Mouse (Mus musculus) hindbrain, embryonic 12.5 days (tissue): ENCODE measurements around the gene Rpl23. TPM values are rescaled to one million over a fixed set of nuclear protein-coding genes. Genes with fewer than 3 reads are reported as not detected.
A peak's percentile ranks its signal among the peaks of the same experiment; 100 is the strongest.

Experiments used
- ATAC-seq: fragments of 200-750 bp; cut with Nextera tagmentation; 2 replicates; pipeline ENCODE4 v1.8.0; 2017; ENCODE audit warnings: moderate TSS enrichment; ENCODE audit not compliant: low FRiP score
- H3K27ac ChIP-seq: fragments of 300-500 bp; sonication (generic); 2 replicates; pipeline ENCODE4 v1.5.1; 2016; ENCODE audit warnings: mild to moderate bottlenecking
- H3K27me3 ChIP-seq: fragments of 300-500 bp; sonication (generic); 2 replicates; pipeline ENCODE4 v1.6.1; 2016; ENCODE audit warnings: mild to moderate bottlenecking
- H3K36me3 ChIP-seq: fragments of 300-500 bp; sonication (generic); 2 replicates; pipeline ENCODE4 v1.6.1; 2016; ENCODE audit warnings: mild to moderate bottlenecking
- H3K4me1 ChIP-seq: fragments of 300-500 bp; sonication (generic); 2 replicates; pipeline ENCODE4 v1.6.1; 2016
- H3K4me2 ChIP-seq: fragments of 300-500 bp; sonication (generic); replicated peaks from 2 replicates; pipeline ENCODE4 v1.6.1; 2016; ENCODE audit warnings: mild to moderate bottlenecking
- H3K4me3 ChIP-seq: fragments of 300-500 bp; sonication (generic); 2 replicates; pipeline ENCODE4 v1.5.1; 2016; ENCODE audit warnings: mild to moderate bottlenecking
- H3K9ac ChIP-seq: fragments of 300-500 bp; sonication (generic); 2 replicates; pipeline ENCODE4 v1.6.1; 2016; ENCODE audit warnings: mild to moderate bottlenecking, moderate library complexity
- H3K9me3 ChIP-seq: fragments of 300-500 bp; sonication (generic); replicated peaks from 2 replicates; pipeline ENCODE4 v1.6.1; 2016; ENCODE audit warnings: mild to moderate bottlenecking
- WGBS: fragments of 180-500 bp; shearing (Covaris S2); methylation state at CpG from one replicate; pipeline ENCODE4 v1.1.7; 2016; 5-methylcytosine and 5-hydroxymethylcytosine counted together
- polyA plus RNA-seq: library from polyadenylated mRNA; unstranded; fragments of >200 nt; fragmentation: Nextera tagmentation; extraction: Ambion mirVana; gene quantifications from 2 replicates; pipeline ENCODE4 v1.2.1, GENCODE M21; 2016

Rpl23 gene
- polyA plus RNA-seq, 1 experiment from 2014 or later: 376 TPM

DNA sequence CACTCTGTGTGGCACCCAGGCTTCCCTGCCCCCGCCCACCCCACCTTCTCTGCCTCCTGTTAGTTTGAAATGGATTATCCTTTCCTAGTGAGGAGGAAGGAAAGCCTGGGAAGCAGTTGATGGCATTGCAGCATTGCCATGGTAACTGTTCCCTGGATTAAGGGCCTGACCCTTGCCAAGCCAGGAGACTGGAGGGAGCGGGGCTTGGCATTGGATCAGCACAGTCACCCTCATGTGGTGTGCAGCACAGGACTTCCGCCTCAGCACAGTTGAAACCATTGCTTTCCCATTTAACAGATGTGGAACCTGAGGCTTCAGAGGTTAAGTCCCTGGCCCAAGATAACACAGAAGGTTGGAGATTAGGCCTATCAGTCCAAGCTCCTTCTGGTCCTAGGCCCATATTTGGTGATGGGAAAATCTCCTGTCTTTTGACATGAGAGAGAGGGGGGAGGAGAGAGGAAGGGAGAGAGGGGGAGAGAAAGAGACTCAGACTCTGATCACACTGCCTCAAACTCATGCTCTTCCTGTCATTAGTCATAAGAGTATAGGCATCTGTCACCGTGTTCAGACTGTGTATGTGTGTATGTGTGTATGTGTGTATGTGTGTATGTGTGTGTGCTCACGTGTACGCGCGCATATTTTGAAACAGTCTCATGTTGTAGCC is 39.3 kb upstream of the Rpl23 start:
- Histone ChIP-seq H3K4me1 (peaks cover 26% of the 10 kb centered on the region), H3K27me3 (no peaks in the 10 kb centered on the region), H3K9ac (no peak overlapping the region), H3K36me3 (peaks cover 50% of the 10 kb centered on the region), H3K4me3 (no peak overlapping the region), H3K4me2 (no peak overlapping the region), H3K27ac (no peak overlapping the region), H3K9me3 (no peaks in the 10 kb centered on the region)
- whole genome bisulfite sequencing: 94% methylated on average over 8 of the region's 8 CpGs
- no peak for ATAC-seq

DNA sequence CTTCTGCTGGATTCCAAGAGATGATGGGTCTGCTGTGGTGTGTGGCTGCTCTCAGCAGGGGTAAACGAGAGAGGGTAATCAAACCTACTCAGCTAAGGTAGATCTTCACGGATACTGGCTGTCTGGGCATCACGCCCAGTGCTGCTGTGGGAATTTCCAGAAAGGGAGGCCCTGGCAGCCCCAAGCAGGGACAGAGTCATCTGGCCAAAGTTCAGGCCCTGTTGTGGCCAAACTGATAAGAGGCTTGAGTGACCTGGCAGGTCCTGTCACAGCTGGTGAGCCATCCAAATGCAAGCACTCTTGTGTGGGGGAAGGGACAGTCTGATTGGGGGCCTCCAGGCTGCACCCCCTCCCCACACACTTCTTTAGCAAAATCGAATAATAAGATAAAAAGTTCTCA is 38.6 kb upstream of the Rpl23 start:
- WGBS: 75% methylated on average over 4 of the region's 4 CpGs
- Histone ChIP-seq H3K9ac (no peak overlapping the region), H3K4me2 (no peak overlapping the region), H3K27ac (no peak overlapping the region), H3K4me1 (peaks cover 30% of the 10 kb centered on the region), H3K4me3 (no peak overlapping the region), H3K27me3 (no peaks in the 10 kb centered on the region), H3K9me3 (no peaks in the 10 kb centered on the region), H3K36me3 (peaks cover 50% of the 10 kb centered on the region)
- ATAC-seq: no peak

DNA sequence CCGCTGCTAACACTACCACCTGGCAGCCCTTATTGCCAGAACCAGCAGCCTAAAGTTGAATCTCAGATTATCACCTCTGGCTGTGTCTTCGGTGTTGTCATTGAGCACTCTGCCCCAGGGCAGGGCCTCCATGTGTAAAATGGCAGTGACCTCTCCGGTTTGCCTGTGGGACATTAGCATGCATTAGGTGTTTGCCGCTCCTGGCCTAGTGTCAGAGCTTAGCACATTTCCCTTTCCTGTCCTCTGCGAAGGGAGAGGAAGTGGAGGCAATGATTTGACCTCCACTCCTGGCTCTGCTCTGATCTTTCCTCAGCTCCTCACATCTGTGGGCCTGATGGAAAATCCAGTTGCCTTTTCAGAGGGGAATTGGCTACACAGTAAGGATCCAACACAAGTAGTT is 37.7 kb upstream of the Rpl23 start:
- no peaks in the 10 kb centered on the region for H3K9me3 ChIP-seq
- H3K9ac ChIP-seq: no peak overlapping the region
- H3K4me2 ChIP-seq: no peak overlapping the region
- H3K36me3 ChIP-seq: peaks cover 49% of the 10 kb centered on the region
- H3K4me1 ChIP-seq: peaks cover 38% of the 10 kb centered on the region
- no peak overlapping the region for H3K4me3 ChIP-seq
- H3K27me3 ChIP-seq: no peaks in the 10 kb centered on the region
- WGBS: 73% methylated on average over 5 of the region's 5 CpGs
- no peak overlapping the region for H3K27ac ChIP-seq
- ATAC-seq: no peak

DNA sequence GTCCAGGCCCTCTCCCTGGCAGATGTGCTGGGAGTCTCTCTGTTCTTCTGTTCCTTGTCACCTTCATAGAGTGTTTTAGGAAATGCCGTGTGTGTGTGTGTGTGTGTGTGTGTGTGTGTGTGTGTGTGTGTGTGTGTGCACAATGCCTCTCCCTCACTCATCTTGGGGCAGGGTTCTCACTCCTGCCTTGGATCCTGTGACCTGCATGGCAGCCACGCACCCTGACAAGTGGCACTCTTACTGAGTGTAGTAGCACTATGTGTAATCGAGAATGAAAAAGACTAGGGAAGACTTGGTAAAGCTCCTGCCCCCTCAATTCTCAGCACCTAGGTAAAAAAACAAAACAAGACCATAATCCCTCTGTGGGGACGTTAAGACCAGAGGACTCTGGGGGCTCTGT is 36.9 kb upstream of the Rpl23 start:
- ATAC-seq: no peak
- no peak overlapping the region for H3K4me3 ChIP-seq
- H3K4me2 ChIP-seq: no peak overlapping the region
- H3K9me3 ChIP-seq: no peaks in the 10 kb centered on the region
- peak overlapping the region; percentile 83 for H3K27ac ChIP-seq
- peaks cover 40% of the 10 kb centered on the region for H3K4me1 ChIP-seq
- 0 out of 2 replicates have a peak overlapping the region, but pooled peaks have one; percentile 39 for H3K9ac ChIP-seq
- H3K36me3 ChIP-seq: peaks cover 50% of the 10 kb centered on the region
- no peaks in the 10 kb centered on the region for H3K27me3 ChIP-seq
- WGBS: 60% methylated on average over 4 of the region's 4 CpGs

DNA sequence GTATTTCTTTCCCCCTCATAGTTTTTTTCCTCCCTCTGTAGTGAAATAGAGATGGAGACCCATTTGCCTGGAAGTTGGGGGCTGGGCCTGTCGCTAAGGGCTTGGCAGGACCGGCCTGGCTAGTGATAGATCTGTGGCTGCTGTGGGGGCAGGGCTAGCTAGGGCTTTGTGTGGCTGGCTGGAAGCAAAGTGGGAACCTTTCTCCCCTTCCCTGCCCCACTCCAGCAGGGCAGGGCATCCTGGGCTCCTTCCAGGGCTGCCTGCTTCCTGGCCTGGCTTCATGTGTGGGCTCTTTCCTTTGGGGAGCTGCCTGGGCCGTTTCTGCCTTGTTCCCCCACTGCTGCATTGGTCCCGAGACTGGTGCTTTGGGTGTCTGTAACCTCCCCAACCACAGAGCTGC is 36.3 kb upstream of the Rpl23 start:
- peaks cover 45% of the 10 kb centered on the region for H3K4me1 ChIP-seq
- 8% methylated on average over 4 of the region's 4 CpGs for WGBS

DNA sequence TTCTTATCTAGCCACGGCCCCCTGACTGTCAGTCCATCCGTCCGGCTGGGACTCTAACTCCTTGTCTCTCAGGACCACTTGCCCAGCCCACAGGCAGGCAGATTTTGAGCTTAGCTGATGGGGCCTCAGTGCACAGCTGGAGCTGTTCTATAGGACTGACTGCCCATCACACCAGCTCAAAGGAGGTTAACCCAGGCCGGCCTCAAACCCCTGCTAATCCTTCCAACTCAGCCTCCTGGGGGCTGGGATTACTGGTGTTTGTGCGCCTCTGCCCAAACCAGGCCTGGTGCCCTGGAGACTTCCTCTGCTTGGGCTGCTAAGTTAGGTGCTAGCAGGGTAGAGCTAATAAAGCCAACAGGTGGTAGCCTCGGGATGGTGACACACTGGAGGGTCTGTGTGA is 35.8 kb upstream of the Rpl23 start:
- WGBS: 31% methylated on average over 6 of the region's 6 CpGs
- Histone ChIP-seq H3K4me2 (no peak overlapping the region), H3K27ac (peak overlapping the region; percentile 83), H3K9me3 (no peaks in the 10 kb centered on the region), H3K9ac (no peak overlapping the region), H3K4me1 (peaks cover 51% of the 10 kb centered on the region), H3K36me3 (peaks cover 55% of the 10 kb centered on the region), H3K4me3 (no peak overlapping the region), H3K27me3 (no peaks in the 10 kb centered on the region)
- ATAC-seq: no peak

More for the DNA sequence above, 36.3 kb upstream of the Rpl23 start:
- Histone ChIP-seq H3K27me3 (no peaks in the 10 kb centered on the region), H3K27ac (peak overlapping the region; percentile 83), H3K4me2 (no peak overlapping the region), H3K9me3 (no peaks in the 10 kb centered on the region), H3K36me3 (peaks cover 55% of the 10 kb centered on the region), H3K4me3 (no peak overlapping the region), H3K9ac (0 out of 2 replicates have a peak overlapping the region, but pooled peaks have one; percentile 39)
- peak; percentile 73 for ATAC-seq

DNA sequence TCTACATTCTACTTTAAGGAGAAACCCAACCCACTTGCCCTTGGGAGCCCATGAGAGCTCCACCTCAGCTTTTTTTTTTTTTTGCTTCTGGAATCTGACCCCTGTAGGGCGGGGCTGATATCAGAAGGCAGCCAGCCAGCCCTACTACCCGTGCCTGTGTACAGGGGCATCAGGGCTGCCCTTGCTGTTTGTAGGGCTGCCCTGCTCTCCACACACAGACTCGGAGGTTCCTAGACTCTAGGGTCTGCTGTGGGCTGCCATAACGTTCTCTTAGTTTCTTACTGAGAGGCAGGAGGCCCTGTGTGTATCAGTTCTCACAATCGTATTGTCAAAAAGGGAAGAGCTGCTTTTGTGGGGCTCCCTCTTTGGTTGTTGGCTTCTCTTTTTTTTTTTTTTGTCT is 35.1 kb upstream of the Rpl23 start:
- Histone ChIP-seq H3K36me3 (peaks cover 50% of the 10 kb centered on the region), H3K4me2 (no peak overlapping the region), H3K9ac (no peak overlapping the region), H3K4me1 (peaks cover 57% of the 10 kb centered on the region), H3K27me3 (no peaks in the 10 kb centered on the region), H3K9me3 (no peaks in the 10 kb centered on the region), H3K4me3 (no peak overlapping the region), H3K27ac (peak overlapping the region; percentile 83; the same call in 1 of the 2 replicates)
- ATAC-seq: no peak
- 42% methylated on average over 5 of the region's 5 CpGs for WGBS

DNA sequence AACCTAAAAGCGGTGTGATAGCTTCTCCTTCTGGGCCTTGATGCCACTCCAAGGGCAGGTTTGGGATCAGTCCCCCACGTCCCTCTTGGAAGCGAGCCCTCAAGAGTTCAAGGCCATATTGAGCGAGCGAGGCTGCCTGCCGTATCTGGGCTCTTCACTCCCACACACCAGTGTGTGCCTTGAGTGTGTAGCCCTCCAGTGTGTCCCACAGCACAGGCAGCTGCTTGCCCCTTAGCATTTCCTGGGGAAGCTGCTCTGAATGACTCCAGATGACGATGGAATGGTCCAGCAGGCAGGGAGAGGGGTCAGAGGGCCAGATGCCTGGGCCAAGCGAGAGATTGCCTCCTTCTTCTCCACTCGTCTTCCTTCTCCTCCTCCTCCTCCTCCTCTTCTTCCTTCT is 34.7 kb upstream of the Rpl23 start:
- Histone ChIP-seq H3K4me1 (peaks cover 62% of the 10 kb centered on the region), H3K36me3 (peaks cover 50% of the 10 kb centered on the region), H3K9me3 (no peaks in the 10 kb centered on the region), H3K9ac (no peak overlapping the region), H3K27ac (peak overlapping the region; percentile 32; the same call in 1 of the 2 replicates), H3K4me3 (no peak overlapping the region), H3K27me3 (no peaks in the 10 kb centered on the region), H3K4me2 (no peak overlapping the region)
- 54% methylated on average over 9 of the region's 9 CpGs for WGBS
- no peak for ATAC-seq

DNA sequence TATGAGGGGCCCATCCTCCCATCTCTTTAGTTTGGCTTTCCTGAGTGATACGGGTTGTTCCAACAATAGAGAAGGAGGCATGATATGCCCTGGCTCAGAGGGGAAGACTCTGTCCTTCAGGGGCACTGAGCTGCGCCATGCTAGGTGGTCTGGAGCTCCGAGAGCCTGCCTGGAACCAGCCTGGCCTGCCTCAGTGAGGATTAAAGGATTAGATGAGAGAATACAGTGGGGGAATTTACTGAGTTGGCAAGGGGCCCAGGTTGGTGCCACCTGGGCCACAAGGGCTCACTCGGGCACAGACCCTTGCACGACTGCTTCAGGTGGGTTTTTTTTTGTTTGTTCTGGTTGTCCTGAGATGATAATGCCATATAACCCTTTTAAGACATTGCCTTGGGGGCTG is 33.9 kb upstream of the Rpl23 start:
- no peaks in the 10 kb centered on the region for H3K27me3 ChIP-seq
- ATAC-seq: no peak
- no peak overlapping the region for H3K27ac ChIP-seq
- H3K9me3 ChIP-seq: no peaks in the 10 kb centered on the region
- H3K4me3 ChIP-seq: no peak overlapping the region
- no peak overlapping the region for H3K4me2 ChIP-seq
- peaks cover 69% of the 10 kb centered on the region for H3K4me1 ChIP-seq
- 0 out of 2 replicates have a peak overlapping the region, but pooled peaks have one; percentile 18 for H3K9ac ChIP-seq
- 78% methylated on average over 5 of the region's 5 CpGs for WGBS
- peaks cover 47% of the 10 kb centered on the region for H3K36me3 ChIP-seq

DNA sequence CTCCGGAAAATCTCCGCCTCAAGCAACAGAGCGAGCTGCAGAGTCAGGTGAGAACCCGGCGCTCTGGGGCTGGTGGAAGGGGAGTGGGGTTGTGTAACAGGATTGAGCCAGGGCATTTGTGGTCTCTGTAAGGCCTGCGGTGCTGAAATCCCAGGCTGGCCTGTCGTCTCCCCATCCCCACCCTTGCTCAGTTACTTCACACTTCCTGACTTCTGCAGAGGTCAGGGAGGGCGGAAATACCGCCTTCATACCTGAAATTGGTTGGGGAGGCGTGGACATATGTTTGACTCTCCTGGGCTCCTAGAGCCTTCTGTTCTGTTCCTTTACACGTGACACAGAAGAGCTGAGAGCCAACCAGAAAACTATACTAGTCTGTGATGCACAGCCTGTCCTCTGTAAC is 33.5 kb upstream of the Rpl23 start:
- H3K27me3 ChIP-seq: no peaks in the 10 kb centered on the region
- H3K27ac ChIP-seq: no peak overlapping the region
- no peak for ATAC-seq
- no peaks in the 10 kb centered on the region for H3K9me3 ChIP-seq
- peaks cover 73% of the 10 kb centered on the region for H3K4me1 ChIP-seq
- H3K36me3 ChIP-seq: peaks cover 43% of the 10 kb centered on the region
- WGBS: 81% methylated on average over 11 of the region's 11 CpGs
- peak overlapping the region; percentile 18; the same call in 1 of the 2 replicates for H3K9ac ChIP-seq
- H3K4me3 ChIP-seq: no peak overlapping the region
- no peak overlapping the region for H3K4me2 ChIP-seq

DNA sequence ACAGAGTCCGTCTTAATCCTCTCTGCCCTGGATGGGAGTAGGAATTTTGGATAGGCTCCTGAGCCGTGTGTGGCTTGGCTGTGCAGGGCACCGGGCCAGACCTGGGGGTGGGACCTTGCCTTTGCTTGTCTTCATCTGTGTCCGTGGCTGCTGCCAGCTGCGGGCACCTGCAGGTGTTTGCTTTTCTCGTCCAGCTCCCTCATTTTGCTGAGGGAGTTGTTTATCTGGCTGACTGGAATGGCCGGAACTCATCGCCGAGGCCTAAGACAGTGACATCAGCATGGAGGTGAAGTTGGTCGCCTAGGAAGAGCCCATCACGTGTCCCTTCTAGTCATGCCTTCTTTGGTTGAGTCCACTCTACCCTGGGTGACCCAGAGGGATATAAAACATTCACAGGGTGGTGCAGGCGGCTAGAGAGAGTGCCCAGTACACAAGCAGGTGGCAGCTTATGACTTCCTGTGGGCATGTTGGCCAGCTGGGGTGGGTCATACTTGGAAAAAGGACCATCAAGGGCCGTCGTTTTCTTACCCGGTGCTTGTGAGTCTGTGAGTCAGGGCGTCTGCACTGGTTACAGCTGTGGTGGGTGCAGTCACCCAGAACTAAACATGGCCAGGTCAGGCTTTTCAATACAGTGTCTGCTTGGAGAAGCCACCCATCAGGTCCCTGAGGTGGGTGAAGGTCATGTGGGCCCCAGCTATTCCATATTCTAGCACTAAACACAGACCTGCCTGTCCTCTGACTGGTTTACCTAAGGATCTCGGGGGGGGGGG is 31.7 kb upstream of the Rpl23 start:
- no peaks in the 10 kb centered on the region for H3K27me3 ChIP-seq
- H3K9me3 ChIP-seq: no peaks in the 10 kb centered on the region
- peak overlapping the region; percentile 95 for H3K27ac ChIP-seq
- peaks cover 38% of the 10 kb centered on the region for H3K36me3 ChIP-seq
- WGBS: 80% methylated on average over 17 of the region's 17 CpGs
- H3K4me1 ChIP-seq: peaks cover 80% of the 10 kb centered on the region
- no peak overlapping the region for H3K9ac ChIP-seq
- ATAC-seq: no peak
- no peak overlapping the region for H3K4me3 ChIP-seq
- no peak overlapping the region for H3K4me2 ChIP-seq

DNA sequence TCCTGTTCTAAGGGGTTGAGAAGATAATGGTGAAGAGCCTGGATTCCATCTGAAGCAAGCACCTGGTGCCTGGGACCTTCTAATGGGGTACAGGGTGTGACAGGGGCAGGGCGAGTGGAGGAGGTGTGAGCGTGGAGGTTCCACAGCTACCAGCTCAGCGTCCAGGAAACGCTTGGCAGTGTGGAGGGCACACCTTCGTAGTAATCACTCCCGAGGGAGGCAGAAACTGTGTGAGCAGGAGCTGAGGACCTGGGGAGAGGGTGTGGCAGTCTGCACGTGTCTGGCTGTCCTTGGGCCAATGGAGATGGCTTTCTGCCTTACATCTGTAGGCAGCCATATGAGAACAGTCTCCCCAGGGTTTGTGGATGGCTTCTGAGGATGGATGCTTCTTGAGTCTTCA is 30.8 kb upstream of the Rpl23 start:
- Histone ChIP-seq H3K4me2 (peak overlapping the region; percentile 44), H3K4me1 (peaks cover 80% of the 10 kb centered on the region), H3K9ac (peak overlapping the region; percentile 49; the same call in 1 of the 2 replicates), H3K4me3 (no peak overlapping the region), H3K27me3 (no peaks in the 10 kb centered on the region), H3K36me3 (peaks cover 46% of the 10 kb centered on the region), H3K27ac (peak overlapping the region; percentile 95), H3K9me3 (no peaks in the 10 kb centered on the region)
- WGBS: 42% methylated on average over 7 of the region's 7 CpGs
- ATAC-seq: peak; percentile 42
